Mouse (Mus musculus): Measurements from ENCODE around the gene Adh7. TPM values are rescaled to one million over a fixed set of nuclear protein-coding genes. Genes with fewer than 3 reads are reported as not detected.

The Adh7 gene
- 10 to 100 TPM in 1 of 2 experiments, 1 to 10 TPM in 1; 1.9 to 11.7 TPM for polyA plus RNA-seq (2012; fragmentation: generic; extraction: Trizol)

DNA sequence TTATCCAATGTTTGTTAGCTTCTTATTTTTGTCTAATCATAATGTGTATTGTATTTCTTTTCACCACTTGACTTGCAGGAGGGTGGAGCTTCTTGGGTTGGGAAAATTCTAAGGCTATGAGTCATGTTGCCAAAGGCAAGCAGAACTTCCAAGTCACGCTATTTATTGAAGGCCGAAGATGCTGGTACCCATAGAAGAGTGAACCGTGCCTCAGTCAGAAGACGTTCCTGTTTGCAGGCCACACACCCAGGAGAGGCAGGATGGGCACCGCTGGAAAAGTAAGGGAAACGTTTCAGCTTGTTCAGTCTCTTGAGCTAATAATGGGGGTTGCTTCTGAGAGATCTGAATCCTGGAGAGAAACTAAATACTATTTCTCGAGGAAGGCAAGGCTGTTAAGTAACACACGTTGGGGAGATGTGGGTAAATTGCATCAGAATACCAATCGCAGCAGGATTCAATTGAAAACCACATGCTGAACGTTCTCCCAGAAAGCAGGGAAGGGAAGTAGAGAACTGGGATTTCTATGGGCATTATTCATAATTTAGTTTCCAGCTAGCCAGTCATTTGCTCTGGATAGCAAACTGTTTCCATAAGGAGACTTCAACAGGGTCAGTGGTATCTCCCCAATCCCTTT lies at the start of gene Adh7:
Gene Adh7, plus strand, starts transcription at position 130 of the 634 bp plus-strand sequence.

DNA sequence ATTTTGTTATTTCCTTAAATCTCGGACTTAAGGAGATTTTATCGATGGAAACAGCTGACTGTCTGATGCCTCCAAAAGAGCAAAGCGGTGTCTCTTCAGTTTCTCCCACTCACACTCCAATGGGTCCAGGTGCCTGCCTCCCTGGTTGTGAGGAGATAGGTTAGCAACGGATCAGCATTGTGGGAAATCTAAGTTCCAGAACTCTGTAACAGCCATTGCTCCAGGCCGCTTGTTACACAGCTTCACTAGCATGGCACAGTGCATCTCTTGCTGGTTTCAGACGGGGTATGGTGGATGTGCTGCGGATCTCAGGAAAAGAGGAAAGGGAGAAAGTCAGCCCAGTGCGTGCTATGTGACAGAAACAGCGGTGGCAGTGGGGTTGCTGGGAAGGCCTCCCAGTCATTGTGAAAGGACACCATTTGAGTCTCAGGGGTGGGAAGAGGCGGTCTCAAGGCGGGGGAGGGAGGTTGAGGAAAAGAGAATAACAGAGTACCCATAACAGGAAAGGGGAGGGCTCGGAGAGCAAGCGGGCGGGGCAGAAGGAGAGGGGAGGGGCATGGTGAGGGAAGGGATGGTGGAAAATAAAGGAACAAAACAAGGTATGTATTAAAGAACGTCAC lies 23.8 kb upstream of the Adh7 start, which contains the start of gene 4930579F01Rik:
Gene 4930579F01Rik, minus strand, starts transcription at position 143 of the 620 bp plus-strand sequence.

DNA sequence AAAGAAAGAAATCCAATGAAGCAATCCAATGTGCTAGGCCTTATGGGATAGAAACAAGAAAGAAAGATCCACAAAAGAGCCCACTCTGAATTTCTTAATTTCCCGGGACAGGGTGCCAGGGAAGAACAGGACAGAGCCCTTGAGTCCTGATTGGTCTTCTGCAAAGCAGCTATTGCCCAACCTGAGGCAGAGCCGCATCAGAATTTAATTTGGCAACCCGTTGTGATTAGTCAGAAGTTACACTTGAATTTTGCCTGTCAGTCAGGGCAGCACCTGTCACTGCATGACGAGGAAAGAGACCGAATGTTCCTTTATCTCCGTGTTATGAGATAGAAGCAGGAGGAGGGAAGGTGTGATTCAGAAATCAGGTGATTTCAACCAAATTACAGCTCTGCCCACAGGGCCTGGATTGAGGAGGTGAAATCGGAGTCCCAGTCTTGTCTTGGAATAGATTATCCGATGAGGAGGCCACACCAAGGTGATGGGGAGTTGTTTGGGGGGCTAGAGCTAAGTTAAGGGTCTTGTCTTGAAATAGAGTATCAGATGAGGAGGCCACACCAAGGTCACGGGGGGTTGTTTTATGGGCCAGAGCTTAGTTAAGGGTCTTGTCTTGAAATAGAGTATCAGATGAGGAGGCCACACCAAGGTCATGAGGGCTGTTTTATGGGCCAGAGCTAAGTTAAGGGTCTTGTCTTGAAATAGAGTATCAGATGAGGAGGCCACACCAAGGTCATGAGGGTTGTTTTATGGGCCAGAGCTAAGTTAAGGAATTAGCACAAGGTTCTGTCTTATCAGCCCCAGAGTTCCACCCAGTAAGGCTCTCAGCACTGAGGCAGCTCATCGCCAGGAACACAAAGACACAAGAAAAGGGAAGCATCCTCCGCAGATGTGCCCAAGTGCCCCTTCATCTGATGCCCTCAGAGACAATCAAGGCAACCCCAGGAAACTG lies 43.4 kb downstream of the Adh7 start, which contains the start of gene Adh1:
Gene Adh1, plus strand, starts transcription at position 271 of the 949 bp plus-strand sequence.

Other genes with a start within 250 kb of the Adh7 start
- gene Dapp1, start 236.2 kb upstream of the Adh7 start, polyA plus RNA-seq (2012; fragmentation: generic; extraction: Trizol): 1 to 10 TPM; 1.5 to 4.4 TPM
- gene 1110002E22Rik, start 152.7 kb upstream of the Adh7 start, polyA plus RNA-seq (2012; fragmentation: generic; extraction: Trizol): under 1 TPM in 1 of 2 experiments, not detected in 1; 0.01 TPM
- gene Gm5105, start 150.4 kb upstream of the Adh7 start, polyA plus RNA-seq (2012; fragmentation: generic; extraction: Trizol): under 1 TPM in 1 of 2 experiments, not detected in 1; 0.12 TPM
- 1 to 10 TPM; 2.1 to 2.6 TPM for gene Trmt10a, start 74.3 kb upstream of the Adh7 start, polyA plus RNA-seq (2012; fragmentation: generic; extraction: Trizol)
- 1 to 10 TPM in 1 of 2 experiments, under 1 TPM in 1; 0.73 to 2.6 TPM for gene Mttp, start 72.8 kb upstream of the Adh7 start, polyA plus RNA-seq (2012; fragmentation: generic; extraction: Trizol)
- not detected for gene 4930579F01Rik, start 23.9 kb upstream of the Adh7 start, polyA plus RNA-seq (2012; fragmentation: generic; extraction: Trizol)
- gene Adh1, start 43.2 kb downstream of the Adh7 start, polyA plus RNA-seq (2012; fragmentation: generic; extraction: Trizol): 1 to 10 TPM in 1 of 2 experiments, under 1 TPM in 1; 0.26 to 9.7 TPM
- gene Adh6a, start 95.5 kb downstream of the Adh7 start, polyA plus RNA-seq (2012; fragmentation: generic; extraction: Trizol): not detected
- not detected for gene Adh6b, start 124.0 kb downstream of the Adh7 start, polyA plus RNA-seq (2012; fragmentation: generic; extraction: Trizol)
- not detected for gene Adh4, start 197.7 kb downstream of the Adh7 start, polyA plus RNA-seq (2012; fragmentation: generic; extraction: Trizol)
- gene Adh5, start 225.3 kb downstream of the Adh7 start, polyA plus RNA-seq (2012; fragmentation: generic; extraction: Trizol): 10 to 100 TPM; 31.1 to 89.7 TPM